Mouse (Mus musculus) kidney, postnatal 0 days (tissue): ENCODE results near the gene Nit2. TPM values are rescaled to one million over a fixed set of nuclear protein-coding genes. Genes with fewer than 3 reads are reported as not detected.

Experiments used
- ATAC-seq: fragments of 200-750 bp; cut with Nextera tagmentation; replicated peaks from 2 replicates; pipeline ENCODE4 v1.8.0; 2017; ENCODE audit warnings: low read depth, moderate number of reproducible peaks, moderate TSS enrichment, moderate library complexity; ENCODE audit not compliant: low FRiP score
- DNase-seq: peaks from one replicate; pipeline ENCODE4 v3.0.0-alpha.2; 2016; ENCODE audit warnings: low spot score
- H3K27ac ChIP-seq: fragments of 300-500 bp; sonication (generic); 2 replicates; pipeline ENCODE4 v1.5.1; 2014; ENCODE audit warnings: mild to moderate bottlenecking
- H3K27me3 ChIP-seq: fragments of 300-500 bp; sonication (generic); 2 replicates; pipeline ENCODE4 v1.6.1; 2014; ENCODE audit warnings: low read length, mixed read lengths; ENCODE audit not compliant: insufficient read depth
- H3K36me3 ChIP-seq: fragments of 300-500 bp; sonication (generic); 2 replicates; pipeline ENCODE4 v1.6.1; 2014; ENCODE audit warnings: low read length, mixed read lengths; ENCODE audit not compliant: insufficient read depth
- H3K4me1 ChIP-seq: fragments of 300-500 bp; sonication (generic); replicated peaks from 2 replicates; pipeline ENCODE4 v1.6.1; 2014; ENCODE audit warnings: antibody characterized with exemption, low read length, mixed read lengths; ENCODE audit not compliant: insufficient read depth
- H3K4me2 ChIP-seq: fragments of 300-500 bp; sonication (generic); 2 replicates; pipeline ENCODE4 v1.6.1; 2014; ENCODE audit warnings: mild to moderate bottlenecking, low read length, moderate library complexity, mixed read lengths
- H3K4me3 ChIP-seq: fragments of 300-500 bp; sonication (generic); replicated peaks from 2 replicates; pipeline ENCODE4 v1.5.1; 2014; ENCODE audit warnings: low read depth, low read length
- H3K9ac ChIP-seq: fragments of 300-500 bp; sonication (generic); 2 replicates; pipeline ENCODE4 v1.6.1; 2014; ENCODE audit warnings: low read depth, low read length
- H3K9me3 ChIP-seq: fragments of 300-500 bp; sonication (generic); replicated peaks from 2 replicates; pipeline ENCODE4 v1.6.1; 2016; ENCODE audit warnings: low read length, inconsistent platforms, mixed read lengths
- CTCF ChIP-seq: IDR thresholded peaks from 2 replicates; pipeline ENCODE4 v1.5.1; 2016; ENCODE audit warnings: antibody characterized with exemption, low read depth, mild to moderate bottlenecking, moderate library complexity
- WGBS: fragments of 180-500 bp; shearing (Covaris S2); extraction: QIAGEN DNeasy Blood & Tissue Kit; methylation state at CpG from one replicate; pipeline ENCODE4 v1.1.7; 2014; 5-methylcytosine and 5-hydroxymethylcytosine counted together
- polyA plus RNA-seq: library from polyadenylated mRNA; unstranded; fragments of >200 nt; fragmentation: Nextera tagmentation; extraction: Ambion mirVana; gene quantifications from 2 replicates; pipeline ENCODE4 v1.2.1, GENCODE M21; 2015

Gene Nit2
- polyA plus RNA-seq, 1 experiment from 2014 or later = 126 TPM

- H3K27me3 ChIP-seq = no peaks in the 10 kb centered on the region
- DNase-seq (no peak), ATAC-seq (no peak; the same call in 1 of the 2 replicates)
- peaks cover 27% of the 10 kb centered on the region for H3K36me3 ChIP-seq
- no peak overlapping the region for H3K4me2 ChIP-seq
- no peak overlapping the region for H3K9ac ChIP-seq
- no peak overlapping the region for H3K27ac ChIP-seq
- WGBS = 78% methylated on average over 4 of the region's 4 CpGs
- H3K4me1 ChIP-seq = no peaks in the 10 kb centered on the region
- no peak for TF ChIP-seq CTCF
- H3K9me3 ChIP-seq = no peaks in the 10 kb centered on the region
- no peak overlapping the region for H3K4me3 ChIP-seq
Measured at GRCm38 (mm10) chr16:57157076-57157475, 10.1 kb downstream of the Nit2 start.

- TF ChIP-seq CTCF = no peak
- H3K4me1 ChIP-seq = no peaks in the 10 kb centered on the region
- peaks cover 19% of the 10 kb centered on the region for H3K36me3 ChIP-seq
- H3K27ac ChIP-seq = no peak overlapping the region
- H3K9ac ChIP-seq = no peak overlapping the region
- ATAC-seq = no peak
- H3K27me3 ChIP-seq = no peaks in the 10 kb centered on the region
- DNase-seq = no peak
- H3K9me3 ChIP-seq = no peaks in the 10 kb centered on the region
- H3K4me2 ChIP-seq = no peak overlapping the region
- H3K4me3 ChIP-seq = no peak overlapping the region
Measured at GRCm38 (mm10) chr16:57155899-57156298, 11.2 kb downstream of the Nit2 start.

DNA sequence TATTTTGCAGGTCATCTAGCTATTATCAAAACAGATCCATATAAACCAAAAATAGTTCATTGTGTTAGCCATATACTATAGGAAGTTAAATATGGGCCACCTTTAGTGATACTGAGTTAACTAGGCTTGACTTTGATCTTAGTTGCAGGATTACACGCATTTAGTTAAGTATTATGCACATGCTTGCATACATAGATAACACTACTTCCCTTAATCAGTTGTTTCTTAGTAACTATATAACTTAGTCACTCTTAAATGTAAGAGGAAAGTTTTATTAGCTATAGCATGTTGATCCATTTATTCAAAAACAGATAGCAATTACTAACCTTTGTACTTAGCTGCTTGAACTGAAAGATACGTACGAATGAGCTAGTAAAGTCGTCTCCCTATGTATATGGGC is 15.7 kb downstream of the Nit2 start:
- Histone ChIP-seq H3K4me3 (no peak overlapping the region), H3K36me3 (peaks cover 19% of the 10 kb centered on the region), H3K27ac (no peak overlapping the region), H3K4me2 (no peak overlapping the region), H3K4me1 (no peaks in the 10 kb centered on the region), H3K27me3 (no peaks in the 10 kb centered on the region), H3K9me3 (no peaks in the 10 kb centered on the region), H3K9ac (no peak overlapping the region)
- WGBS = 92% methylated on average over 4 of the region's 4 CpGs
- no peak for TF ChIP-seq CTCF
- no peak for DNase-seq
- no peak for ATAC-seq

- WGBS = 92% methylated on average over 5 of the region's 5 CpGs
- ATAC-seq (no peak), DNase-seq (no peak)
- H3K27me3 ChIP-seq = no peaks in the 10 kb centered on the region
- H3K4me1 ChIP-seq = no peaks in the 10 kb centered on the region
- H3K9ac ChIP-seq = no peak overlapping the region
- no peaks in the 10 kb centered on the region for H3K9me3 ChIP-seq
- TF ChIP-seq CTCF = no peak
- H3K36me3 ChIP-seq = peaks cover 18% of the 10 kb centered on the region
- H3K27ac ChIP-seq = no peak overlapping the region
- no peak overlapping the region for H3K4me3 ChIP-seq
- no peak overlapping the region for H3K4me2 ChIP-seq
Measured at GRCm38 (mm10) chr16:57144741-57145140, 22.4 kb downstream of the Nit2 start.

DNA sequence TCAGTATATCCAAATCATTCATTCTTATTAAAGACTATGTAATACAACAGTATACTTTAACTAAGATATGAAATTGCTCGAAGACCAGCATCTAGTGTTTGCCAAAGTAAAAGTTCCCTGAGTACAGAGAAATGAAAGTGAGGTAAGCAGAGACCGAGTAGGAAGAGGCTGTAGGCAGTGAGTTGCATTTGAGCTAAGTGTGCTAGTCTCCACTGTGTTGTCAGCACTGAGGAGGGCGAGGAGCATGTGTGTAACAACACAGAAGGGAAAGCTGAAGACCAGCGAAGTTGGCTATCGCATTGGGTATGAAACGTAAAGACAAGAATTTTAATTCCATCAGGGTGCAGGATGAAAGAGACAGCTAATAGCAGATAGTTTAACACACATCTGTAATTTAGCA is 33.5 kb downstream of the Nit2 start:
- H3K36me3 ChIP-seq = peaks cover 20% of the 10 kb centered on the region; the same call in 1 of the 2 replicates
- 95% methylated on average over 6 of the region's 6 CpGs for WGBS
- no peak overlapping the region for H3K4me2 ChIP-seq
- H3K4me1 ChIP-seq = no peaks in the 10 kb centered on the region
- no peak for DNase-seq
- H3K9ac ChIP-seq = no peak overlapping the region
- ATAC-seq = no peak
- no peaks in the 10 kb centered on the region for H3K27me3 ChIP-seq
- H3K27ac ChIP-seq = no peak overlapping the region
- TF ChIP-seq CTCF = no peak
- H3K4me3 ChIP-seq = no peak overlapping the region
- no peaks in the 10 kb centered on the region for H3K9me3 ChIP-seq

- peaks cover 17% of the 10 kb centered on the region; the same call in 1 of the 2 replicates for H3K36me3 ChIP-seq
- WGBS = 67% methylated on average over 1 of the region's 1 CpGs
- DNase-seq = no peak
- TF ChIP-seq CTCF = no peak
- H3K9ac ChIP-seq = no peak overlapping the region
- H3K27me3 ChIP-seq = no peaks in the 10 kb centered on the region
- no peak overlapping the region for H3K4me2 ChIP-seq
- H3K27ac ChIP-seq = no peak overlapping the region
- no peak for ATAC-seq
- H3K4me1 ChIP-seq = no peaks in the 10 kb centered on the region
- H3K4me3 ChIP-seq = no peak overlapping the region
- H3K9me3 ChIP-seq = no peaks in the 10 kb centered on the region
Measured at GRCm38 (mm10) chr16:57132326-57132725, 34.8 kb downstream of the Nit2 start.

GRCm38 (mm10) chr16:57131544-57131943 is 35.6 kb downstream of the Nit2 start:
- Histone ChIP-seq H3K9ac (no peak overlapping the region), H3K36me3 (0 out of 2 replicates have a peak, but pooled peaks cover 11% of the 10 kb centered on the region), H3K9me3 (no peaks in the 10 kb centered on the region), H3K4me1 (no peaks in the 10 kb centered on the region), H3K27me3 (no peaks in the 10 kb centered on the region), H3K4me2 (no peak overlapping the region), H3K27ac (no peak overlapping the region), H3K4me3 (no peak overlapping the region)
- no peak for TF ChIP-seq CTCF
- WGBS = 83% methylated on average over 4 of the region's 4 CpGs
- no peak for DNase-seq
- no peak for ATAC-seq
